Mouse (Mus musculus): ENCODE measurements around the gene Qrfpr. TPM values are rescaled to one million over a fixed set of nuclear protein-coding genes. Genes with fewer than 3 reads are reported as not detected.

The Qrfpr gene
- polyA plus RNA-seq (2021; fragmentation: Nextera tagmentation), result 2.1 and 2.2 TPM in 2 replicates
- long read RNA-seq, experiment 1, partial matches to known transcripts, result 0 of 4 reads
- long read RNA-seq, experiment 1, other reads (novel, unspliced or antisense), result 0 of 4 reads
- long read RNA-seq, experiment 2, transcript Qrfpr-201 (6 exons, 1,839 nt), result major isoform, 8 of 8 reads
- long read RNA-seq, experiment 2, partial matches to known transcripts, result 0 of 8 reads
- long read RNA-seq, experiment 2, other reads (novel, unspliced or antisense), result 0 of 8 reads

DNA sequence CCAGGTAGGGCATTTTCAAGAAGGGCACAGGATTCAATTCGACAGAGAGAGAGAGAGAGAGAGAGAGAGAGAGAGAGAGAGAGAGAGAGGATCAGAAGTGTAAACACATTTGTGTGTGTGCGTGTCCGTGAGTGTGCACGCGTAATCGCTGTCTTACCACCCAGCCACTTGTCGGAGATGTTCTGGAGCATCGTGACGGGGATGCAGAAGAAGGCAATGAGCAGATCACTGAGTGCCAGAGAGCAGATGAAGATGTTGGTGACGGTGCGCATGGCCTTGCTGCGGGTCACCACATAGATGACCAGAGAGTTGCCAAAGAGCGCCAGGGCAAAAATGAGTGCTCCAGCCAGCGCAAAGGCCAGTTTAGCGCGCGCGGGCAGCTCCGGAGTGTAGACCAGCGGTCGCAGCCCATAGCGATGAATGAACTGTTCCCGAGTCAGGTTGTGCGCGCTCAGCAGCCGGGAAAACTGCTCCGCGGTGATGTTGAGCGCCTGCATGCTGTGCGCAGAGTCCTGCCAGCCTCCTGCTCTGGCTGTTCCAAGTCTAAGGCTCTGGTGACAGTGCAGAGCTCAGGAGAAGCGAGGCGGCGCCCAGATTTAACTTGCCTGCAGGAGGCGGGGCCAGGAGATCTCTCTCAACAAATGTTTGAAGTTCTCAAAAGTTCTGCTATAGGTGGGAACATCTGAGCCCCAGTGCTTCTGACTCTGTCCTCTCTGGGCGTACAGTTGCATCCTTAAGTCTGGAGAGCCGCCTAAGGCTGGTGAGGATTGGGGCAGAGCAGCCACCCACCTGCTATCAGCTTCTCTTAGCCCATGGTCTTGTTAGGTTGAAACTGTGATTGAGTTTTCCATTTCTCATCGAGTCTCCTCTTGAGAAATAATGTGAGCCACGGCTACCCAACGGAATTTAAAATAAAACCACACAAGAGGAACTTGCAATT, at the start of gene Qrfpr:
Gene Qrfpr (minus strand): TSS at position 571 of the 940 bp plus-strand sequence.

DNA sequence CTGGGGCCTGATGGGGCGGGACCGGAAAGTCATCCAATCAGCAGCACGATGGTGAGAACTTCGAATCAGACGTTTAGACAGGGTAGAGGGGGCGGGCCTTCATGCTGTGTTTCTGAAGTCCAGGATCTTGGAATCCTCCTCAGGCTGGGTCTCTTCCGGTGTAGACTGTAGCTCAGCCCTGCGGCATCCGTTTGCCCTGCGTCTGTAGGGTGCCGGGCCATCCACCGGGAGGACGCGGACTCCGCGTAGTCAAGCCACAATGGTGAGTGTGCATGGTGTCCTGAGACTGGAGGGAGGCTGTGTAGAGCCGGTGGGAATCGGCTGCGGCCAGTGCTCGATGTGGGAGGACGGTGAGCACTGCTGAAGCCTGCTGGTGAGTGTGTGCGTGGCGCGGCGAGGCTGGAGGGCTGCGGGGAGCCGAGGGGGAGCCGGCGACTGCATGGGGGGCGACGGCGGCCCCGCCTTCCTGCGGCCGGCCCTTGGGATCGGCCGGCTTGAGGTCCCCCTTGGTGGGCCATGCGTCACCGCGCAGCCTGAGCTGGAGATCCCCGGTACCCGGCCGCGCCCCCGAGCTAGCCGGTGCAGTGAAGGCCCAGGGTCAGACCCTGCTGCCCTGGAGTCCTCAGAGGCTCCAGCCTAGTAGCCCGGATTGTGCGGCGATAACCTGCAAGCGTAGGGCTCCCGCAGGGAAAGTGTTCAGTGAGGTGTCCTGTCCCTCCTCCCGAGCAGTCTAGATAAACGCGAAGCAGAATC, 71.0 kb downstream of the Qrfpr start, which contains the start of gene D3Ertd254e:
Gene D3Ertd254e (plus strand): TSS at position 84 of the 753 bp plus-strand sequence.

Other genes with a start within 250 kb of the Qrfpr start
- gene Mccc1, start 221.6 kb downstream of the Qrfpr start, polyA plus RNA-seq (2021; fragmentation: Nextera tagmentation), result 14.2 and 23.7 TPM in 2 replicates
- gene Ccdc144b, start 168.8 kb downstream of the Qrfpr start, polyA plus RNA-seq (2021; fragmentation: Nextera tagmentation), result not detected in 2 replicates
- gene Acad9, start 156.3 kb downstream of the Qrfpr start, polyA plus RNA-seq (2021; fragmentation: Nextera tagmentation), result 36.6 and 38.4 TPM in 2 replicates
- 7.7 and 7.8 TPM in 2 replicates for gene D3Ertd254e, start 71.3 kb downstream of the Qrfpr start, polyA plus RNA-seq (2021; fragmentation: Nextera tagmentation)